Mouse (Mus musculus): Measurements from ENCODE around the gene Gpc6. TPM values are rescaled to one million over a fixed set of nuclear protein-coding genes. Genes with fewer than 3 reads are reported as not detected.

The Gpc6 gene
- polyA plus RNA-seq, 1 experiment from 2014 or later = 18.8 TPM

GRCm38 (mm10) chr14:117556715-117557320, 631.7 kb downstream of the Gpc6 start:
- H3K36me3 ChIP-seq (ENCODE audit: control insufficient read depth, insufficient read depth, low read length) = no peaks in the 10 kb centered on the region
- WGBS = 73% methylated on average over 7 of the region's 7 CpGs
- no peak overlapping the region for H3K4me3 ChIP-seq (ENCODE audit: low read depth, low read length)
- ATAC-seq (replicated peaks; ENCODE audit: low FRiP score) (no peak), DNase-seq (ENCODE audit: low spot score) (no peak)
- H3K27ac ChIP-seq (ENCODE audit: low read depth, low read length) = no peak overlapping the region
- no peak overlapping the region for H3K4me2 ChIP-seq
- H3K27me3 ChIP-seq (replicated peaks; ENCODE audit: control insufficient read depth, insufficient read depth, low read length) = no peaks in the 10 kb centered on the region
- no peak overlapping the region for H3K9ac ChIP-seq (ENCODE audit: low read depth, low read length)
- H3K4me1 ChIP-seq (replicated peaks; ENCODE audit: control insufficient read depth, insufficient read depth, low read length) = no peaks in the 10 kb centered on the region
- H3K9me3 ChIP-seq (ENCODE audit: control insufficient read depth, low read length) = no peaks in the 10 kb centered on the region

- Histone ChIP-seq H3K36me3 (ENCODE audit: control insufficient read depth, insufficient read depth, low read length) (no peaks in the 10 kb centered on the region), H3K9ac (ENCODE audit: low read depth, low read length) (no peak overlapping the region), H3K4me1 (replicated peaks; ENCODE audit: control insufficient read depth, insufficient read depth, low read length) (no peaks in the 10 kb centered on the region), H3K4me2 (no peak overlapping the region), H3K27ac (ENCODE audit: low read depth, low read length) (no peak overlapping the region), H3K9me3 (ENCODE audit: control insufficient read depth, low read length) (no peaks in the 10 kb centered on the region), H3K4me3 (ENCODE audit: low read depth, low read length) (no peak overlapping the region), H3K27me3 (replicated peaks; ENCODE audit: control insufficient read depth, insufficient read depth, low read length) (no peaks in the 10 kb centered on the region)
- DNase-seq (ENCODE audit: low spot score) (no peak), ATAC-seq (replicated peaks; ENCODE audit: low FRiP score) (no peak)
- WGBS = 78% methylated on average over 4 of the region's 4 CpGs
Observed at GRCm38 (mm10) chr14:117562146-117562545, 637.0 kb downstream of the Gpc6 start.

- Histone ChIP-seq H3K27me3 (replicated peaks; ENCODE audit: control insufficient read depth, insufficient read depth, low read length) (no peaks in the 10 kb centered on the region), H3K36me3 (ENCODE audit: control insufficient read depth, insufficient read depth, low read length) (no peaks in the 10 kb centered on the region), H3K4me3 (ENCODE audit: low read depth, low read length) (no peak overlapping the region), H3K4me2 (no peak overlapping the region), H3K9me3 (ENCODE audit: control insufficient read depth, low read length) (no peaks in the 10 kb centered on the region), H3K27ac (ENCODE audit: low read depth, low read length) (no peak overlapping the region), H3K9ac (ENCODE audit: low read depth, low read length) (no peak overlapping the region), H3K4me1 (replicated peaks; ENCODE audit: control insufficient read depth, insufficient read depth, low read length) (no peaks in the 10 kb centered on the region)
- no peak for ATAC-seq (replicated peaks; ENCODE audit: low FRiP score)
- WGBS = 84% methylated on average over 4 of the region's 4 CpGs
- no peak for DNase-seq (ENCODE audit: low spot score)
Observed at GRCm38 (mm10) chr14:117569278-117569677, 644.2 kb downstream of the Gpc6 start.

- H3K36me3 ChIP-seq (ENCODE audit: control insufficient read depth, insufficient read depth, low read length) = no peaks in the 10 kb centered on the region
- no peaks in the 10 kb centered on the region for H3K4me1 ChIP-seq (replicated peaks; ENCODE audit: control insufficient read depth, insufficient read depth, low read length)
- H3K4me2 ChIP-seq = no peak overlapping the region
- WGBS = 80% methylated on average over 8 of the region's 8 CpGs
- H3K9ac ChIP-seq (ENCODE audit: low read depth, low read length) = no peak overlapping the region
- no peak for DNase-seq (ENCODE audit: low spot score)
- no peak overlapping the region for H3K4me3 ChIP-seq (ENCODE audit: low read depth, low read length)
- H3K9me3 ChIP-seq (ENCODE audit: control insufficient read depth, low read length) = no peaks in the 10 kb centered on the region
- no peak for ATAC-seq (replicated peaks; ENCODE audit: low FRiP score)
- H3K27ac ChIP-seq (ENCODE audit: low read depth, low read length) = no peak overlapping the region
- no peaks in the 10 kb centered on the region for H3K27me3 ChIP-seq (replicated peaks; ENCODE audit: control insufficient read depth, insufficient read depth, low read length)
Observed at GRCm38 (mm10) chr14:117572213-117572612, 647.1 kb downstream of the Gpc6 start.

GRCm38 (mm10) chr14:117574216-117574615, 649.1 kb downstream of the Gpc6 start:
- 82% methylated on average over 6 of the region's 6 CpGs for WGBS
- H3K27me3 ChIP-seq (replicated peaks; ENCODE audit: control insufficient read depth, insufficient read depth, low read length) = no peaks in the 10 kb centered on the region
- ATAC-seq (replicated peaks; ENCODE audit: low FRiP score) (no peak), DNase-seq (ENCODE audit: low spot score) (no peak)
- H3K4me3 ChIP-seq (ENCODE audit: low read depth, low read length) = no peak overlapping the region
- no peak overlapping the region for H3K27ac ChIP-seq (ENCODE audit: low read depth, low read length)
- no peaks in the 10 kb centered on the region for H3K36me3 ChIP-seq (ENCODE audit: control insufficient read depth, insufficient read depth, low read length)
- H3K4me1 ChIP-seq (replicated peaks; ENCODE audit: control insufficient read depth, insufficient read depth, low read length) = no peaks in the 10 kb centered on the region
- H3K9me3 ChIP-seq (ENCODE audit: control insufficient read depth, low read length) = no peaks in the 10 kb centered on the region
- no peak overlapping the region for H3K9ac ChIP-seq (ENCODE audit: low read depth, low read length)
- H3K4me2 ChIP-seq = no peak overlapping the region

GRCm38 (mm10) chr14:117581740-117582139, 656.6 kb downstream of the Gpc6 start:
- H3K9me3 ChIP-seq (ENCODE audit: control insufficient read depth, low read length) = no peaks in the 10 kb centered on the region
- no peaks in the 10 kb centered on the region for H3K4me1 ChIP-seq (replicated peaks; ENCODE audit: control insufficient read depth, insufficient read depth, low read length)
- no peaks in the 10 kb centered on the region for H3K27me3 ChIP-seq (replicated peaks; ENCODE audit: control insufficient read depth, insufficient read depth, low read length)
- no peaks in the 10 kb centered on the region for H3K36me3 ChIP-seq (ENCODE audit: control insufficient read depth, insufficient read depth, low read length)
- no peak overlapping the region for H3K4me2 ChIP-seq
- DNase-seq (ENCODE audit: low spot score) (no peak), ATAC-seq (replicated peaks; ENCODE audit: low FRiP score) (no peak)
- H3K9ac ChIP-seq (ENCODE audit: low read depth, low read length) = no peak overlapping the region
- WGBS = 86% methylated on average over 6 of the region's 6 CpGs
- H3K27ac ChIP-seq (ENCODE audit: low read depth, low read length) = no peak overlapping the region
- no peak overlapping the region for H3K4me3 ChIP-seq (ENCODE audit: low read depth, low read length)

- no peaks in the 10 kb centered on the region for H3K36me3 ChIP-seq (ENCODE audit: control insufficient read depth, insufficient read depth, low read length)
- no peak overlapping the region for H3K27ac ChIP-seq (ENCODE audit: low read depth, low read length)
- no peak for ATAC-seq (replicated peaks; ENCODE audit: low FRiP score)
- WGBS = 68% methylated on average over 5 of the region's 5 CpGs
- no peak for DNase-seq (ENCODE audit: low spot score)
- no peak overlapping the region for H3K9ac ChIP-seq (ENCODE audit: low read depth, low read length)
- no peak overlapping the region for H3K4me3 ChIP-seq (ENCODE audit: low read depth, low read length)
- no peaks in the 10 kb centered on the region for H3K27me3 ChIP-seq (replicated peaks; ENCODE audit: control insufficient read depth, insufficient read depth, low read length)
- H3K4me2 ChIP-seq = no peak overlapping the region
- no peaks in the 10 kb centered on the region for H3K4me1 ChIP-seq (replicated peaks; ENCODE audit: control insufficient read depth, insufficient read depth, low read length)
- H3K9me3 ChIP-seq (ENCODE audit: control insufficient read depth, low read length) = no peaks in the 10 kb centered on the region
Observed at GRCm38 (mm10) chr14:117599758-117600157, 674.6 kb downstream of the Gpc6 start.

GRCm38 (mm10) chr14:117603837-117604236, 678.7 kb downstream of the Gpc6 start:
- DNase-seq (ENCODE audit: low spot score) (no peak), ATAC-seq (replicated peaks; ENCODE audit: low FRiP score) (no peak)
- H3K4me1 ChIP-seq (replicated peaks; ENCODE audit: control insufficient read depth, insufficient read depth, low read length) = no peaks in the 10 kb centered on the region
- no peaks in the 10 kb centered on the region for H3K9me3 ChIP-seq (ENCODE audit: control insufficient read depth, low read length)
- no peaks in the 10 kb centered on the region for H3K36me3 ChIP-seq (ENCODE audit: control insufficient read depth, insufficient read depth, low read length)
- 55% methylated on average over 1 of the region's 1 CpGs for WGBS
- H3K27ac ChIP-seq (ENCODE audit: low read depth, low read length) = no peak overlapping the region
- no peak overlapping the region for H3K4me3 ChIP-seq (ENCODE audit: low read depth, low read length)
- no peak overlapping the region for H3K4me2 ChIP-seq
- H3K27me3 ChIP-seq (replicated peaks; ENCODE audit: control insufficient read depth, insufficient read depth, low read length) = no peaks in the 10 kb centered on the region
- no peak overlapping the region for H3K9ac ChIP-seq (ENCODE audit: low read depth, low read length)

GRCm38 (mm10) chr14:117605750-117606149, 680.6 kb downstream of the Gpc6 start:
- no peak for DNase-seq (ENCODE audit: low spot score)
- no peaks in the 10 kb centered on the region for H3K27me3 ChIP-seq (replicated peaks; ENCODE audit: control insufficient read depth, insufficient read depth, low read length)
- no peak overlapping the region for H3K9ac ChIP-seq (ENCODE audit: low read depth, low read length)
- WGBS = 82% methylated on average over 2 of the region's 2 CpGs
- no peak for ATAC-seq (replicated peaks; ENCODE audit: low FRiP score)
- no peaks in the 10 kb centered on the region for H3K36me3 ChIP-seq (ENCODE audit: control insufficient read depth, insufficient read depth, low read length)
- H3K4me1 ChIP-seq (replicated peaks; ENCODE audit: control insufficient read depth, insufficient read depth, low read length) = no peaks in the 10 kb centered on the region
- H3K4me3 ChIP-seq (ENCODE audit: low read depth, low read length) = no peak overlapping the region
- H3K4me2 ChIP-seq = no peak overlapping the region
- H3K9me3 ChIP-seq (ENCODE audit: control insufficient read depth, low read length) = no peaks in the 10 kb centered on the region
- no peak overlapping the region for H3K27ac ChIP-seq (ENCODE audit: low read depth, low read length)

Measured in liver, embryonic 11.5 days (tissue).